Mouse (Mus musculus): Measurements from ENCODE around the gene Ints14. TPM values are rescaled to one million over a fixed set of nuclear protein-coding genes. Genes with fewer than 3 reads are reported as not detected.
"Not testable (repeated sequence)": the region's sequence is repeated elsewhere in the genome, so short reads cannot be mapped to it uniquely, and the experiment has no call there.

Ints14 gene
- total RNA-seq, 2 experiments from 2014 or later: 21.5 to 24.0 TPM

- no peak for ATAC-seq (ENCODE audit: poor library complexity, severe bottlenecking)
Observed at GRCm38 (mm10) chr9:64951161-64951657, 9.5 kb upstream of the Ints14 start, which contains the start of gene Slc24a1. Slc24a1 (minus strand) TSS chr9:64951607.

- ATAC-seq (ENCODE audit: poor library complexity, severe bottlenecking): no peak
Observed at GRCm38 (mm10) chr9:64952055-64952454, 8.7 kb upstream of the Ints14 start.

- ATAC-seq (ENCODE audit: poor library complexity, severe bottlenecking): no peak
Observed at GRCm38 (mm10) chr9:64953190-64953589, 7.5 kb upstream of the Ints14 start.

GRCm38 (mm10) chr9:64956337-64956736 is 4.4 kb upstream of the Ints14 start:
- ATAC-seq (ENCODE audit: poor library complexity, severe bottlenecking): no peak

- no peak for ATAC-seq (ENCODE audit: poor library complexity, severe bottlenecking)
Observed at GRCm38 (mm10) chr9:64957276-64957675, 3.4 kb upstream of the Ints14 start.

GRCm38 (mm10) chr9:64960978-64961320 is 244 bp downstream of the Ints14 start:
- peak; percentile 65 for ATAC-seq (ENCODE audit: poor library complexity, severe bottlenecking)

GRCm38 (mm10) chr9:64980548-64980947 is 19.8 kb downstream of the Ints14 start:
- no peak for ATAC-seq (ENCODE audit: poor library complexity, severe bottlenecking)

GRCm38 (mm10) chr9:64981904-64982303 is 21.2 kb downstream of the Ints14 start:
- no peak for ATAC-seq (ENCODE audit: poor library complexity, severe bottlenecking)

- ATAC-seq (ENCODE audit: poor library complexity, severe bottlenecking): no peak
Observed at GRCm38 (mm10) chr9:64985037-64985794, 24.5 kb downstream of the Ints14 start.

GRCm38 (mm10) chr9:64985807-64986206 is 25.1 kb downstream of the Ints14 start:
- ATAC-seq (ENCODE audit: poor library complexity, severe bottlenecking): no peak

GRCm38 (mm10) chr9:64987651-64988050 is 26.9 kb downstream of the Ints14 start:
- ATAC-seq (ENCODE audit: poor library complexity, severe bottlenecking): no peak

GRCm38 (mm10) chr9:64988443-64988842 is 27.7 kb downstream of the Ints14 start:
- no peak for ATAC-seq (ENCODE audit: poor library complexity, severe bottlenecking)

- ATAC-seq (ENCODE audit: poor library complexity, severe bottlenecking): no peak
Observed at GRCm38 (mm10) chr9:64990291-64990690, 29.6 kb downstream of the Ints14 start.

- not testable (repeated sequence) for ATAC-seq (ENCODE audit: poor library complexity, severe bottlenecking)
Observed at GRCm38 (mm10) chr9:64995464-64995863, 34.8 kb downstream of the Ints14 start.

GRCm38 (mm10) chr9:65001481-65001880 is 40.8 kb downstream of the Ints14 start:
- no peak for ATAC-seq (ENCODE audit: poor library complexity, severe bottlenecking)

- ATAC-seq (ENCODE audit: poor library complexity, severe bottlenecking): no peak
Observed at GRCm38 (mm10) chr9:65005737-65006136, 45.0 kb downstream of the Ints14 start.

GRCm38 (mm10) chr9:65010632-65011031 is 49.9 kb downstream of the Ints14 start:
- ATAC-seq (ENCODE audit: poor library complexity, severe bottlenecking): no peak

- ATAC-seq (ENCODE audit: poor library complexity, severe bottlenecking): no peak
Observed at GRCm38 (mm10) chr9:65011304-65011703, 50.6 kb downstream of the Ints14 start.

- no peak for ATAC-seq (ENCODE audit: poor library complexity, severe bottlenecking)
Observed at GRCm38 (mm10) chr9:65015461-65016222, 54.9 kb downstream of the Ints14 start.

GRCm38 (mm10) chr9:65016241-65016977 is 55.7 kb downstream of the Ints14 start:
- no peak for ATAC-seq (ENCODE audit: poor library complexity, severe bottlenecking)

Data from megakaryocyte, adult 5-6 weeks (primary cell).